Mouse (Mus musculus): ENCODE measurements around the gene Klhl10.

DNA sequence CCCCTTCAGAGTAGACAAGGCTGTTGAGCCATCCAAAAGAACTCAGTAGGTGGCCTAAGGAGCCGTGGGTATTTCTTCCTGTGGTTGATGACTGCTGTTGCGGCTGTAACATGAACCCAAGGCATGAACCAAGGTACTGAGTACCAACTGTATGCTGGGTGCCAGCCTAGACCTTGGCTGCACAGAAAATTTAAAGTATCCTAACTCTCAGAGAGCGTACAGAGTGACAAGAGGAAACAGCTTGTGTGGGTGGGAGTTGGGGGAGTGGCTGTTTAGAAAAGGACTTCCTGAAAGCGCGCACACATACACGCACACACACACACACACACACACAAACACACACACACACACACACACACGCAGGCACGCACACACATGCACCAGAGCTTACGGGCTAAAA is 42.4 kb upstream of the Klhl10 start:
- peak; percentile 69; the same call in 1 of the 2 replicates for TF ChIP-seq EP300 (IDR thresholded peaks at IDR 0.05)
- TF ChIP-seq CTCF (IDR thresholded peaks at IDR 0.05) = no peak
